Mouse (Mus musculus) heart, adult 2 months (tissue): ENCODE results near the gene Dlgap3.

ENCODE experiments used
- CTCF ChIP-seq: fragments of 200-600 bp; IDR thresholded peaks from 2 replicates; pipeline ENCODE4 v1.8.1; 2022; ENCODE audit warnings: antibody characterized with exemption, mild to moderate bottlenecking, moderate library complexity
- EP300 ChIP-seq: fragments of 200-500 bp; IDR thresholded peaks from 2 replicates; pipeline ENCODE4 v1.6.1; 2011; ENCODE audit warnings: low read depth, low read length, control low read depth; ENCODE audit not compliant: insufficient read depth
- POLR2A ChIP-seq: fragments of 200-500 bp; IDR thresholded peaks from 2 replicates; pipeline ENCODE4 v1.6.1; 2011; ENCODE audit warnings: mild to moderate bottlenecking, low read depth, low read length, control low read depth; ENCODE audit not compliant: insufficient read depth

DNA sequence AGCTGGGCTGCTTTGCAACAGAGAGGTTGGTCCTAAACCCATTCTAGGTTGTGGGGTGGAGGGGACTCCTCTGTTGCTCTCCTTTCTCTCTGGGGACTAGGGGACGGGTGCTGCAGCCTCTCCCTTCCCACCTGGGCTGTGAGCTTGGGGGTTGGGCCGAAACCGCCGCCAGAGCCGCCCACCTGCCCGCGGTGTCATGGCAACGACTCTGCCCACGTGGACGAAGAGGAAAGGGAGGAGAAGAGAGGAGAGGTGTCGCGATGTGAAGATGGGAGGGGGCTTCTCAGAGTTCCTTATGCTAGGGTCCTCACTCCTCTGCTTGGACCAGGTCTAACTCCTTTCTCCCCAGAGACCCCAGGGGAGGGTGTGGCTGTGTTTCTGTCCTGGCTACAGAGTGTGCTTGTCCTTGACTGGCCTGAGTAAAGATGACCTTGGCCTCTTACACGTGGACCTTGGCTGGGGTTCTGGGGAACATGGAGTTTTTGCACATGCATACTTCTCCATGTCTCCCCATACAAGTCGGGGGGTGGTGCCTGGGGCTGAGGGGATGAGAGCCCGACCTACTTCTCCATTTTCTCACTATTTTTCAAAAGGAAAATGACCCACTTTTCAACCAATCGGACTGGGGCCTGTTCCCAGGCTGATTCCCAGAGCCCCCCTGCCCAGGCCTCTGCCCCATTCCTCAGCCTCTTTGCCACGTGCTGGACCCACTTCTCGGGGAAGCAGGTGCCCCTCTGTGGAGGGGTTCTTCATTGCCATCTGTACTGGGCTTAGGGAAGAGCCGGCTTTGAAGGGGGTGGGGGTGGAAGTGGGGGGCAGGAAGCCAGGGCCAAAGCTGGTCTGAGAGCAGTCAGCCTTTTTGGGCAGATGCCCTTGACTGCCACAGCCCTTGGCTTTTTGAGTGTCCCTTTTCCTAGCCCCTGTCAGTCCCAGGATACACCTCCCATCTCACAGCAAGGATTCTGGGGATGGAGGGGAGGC lies 10.8 kb downstream of the Dlgap3 start:
- TF ChIP-seq CTCF (no peak), EP300 (no peak), POLR2A (no peak)
